8 mouse cellular contexts compared by ENCODE assay signal in the genomic region with DNA sequence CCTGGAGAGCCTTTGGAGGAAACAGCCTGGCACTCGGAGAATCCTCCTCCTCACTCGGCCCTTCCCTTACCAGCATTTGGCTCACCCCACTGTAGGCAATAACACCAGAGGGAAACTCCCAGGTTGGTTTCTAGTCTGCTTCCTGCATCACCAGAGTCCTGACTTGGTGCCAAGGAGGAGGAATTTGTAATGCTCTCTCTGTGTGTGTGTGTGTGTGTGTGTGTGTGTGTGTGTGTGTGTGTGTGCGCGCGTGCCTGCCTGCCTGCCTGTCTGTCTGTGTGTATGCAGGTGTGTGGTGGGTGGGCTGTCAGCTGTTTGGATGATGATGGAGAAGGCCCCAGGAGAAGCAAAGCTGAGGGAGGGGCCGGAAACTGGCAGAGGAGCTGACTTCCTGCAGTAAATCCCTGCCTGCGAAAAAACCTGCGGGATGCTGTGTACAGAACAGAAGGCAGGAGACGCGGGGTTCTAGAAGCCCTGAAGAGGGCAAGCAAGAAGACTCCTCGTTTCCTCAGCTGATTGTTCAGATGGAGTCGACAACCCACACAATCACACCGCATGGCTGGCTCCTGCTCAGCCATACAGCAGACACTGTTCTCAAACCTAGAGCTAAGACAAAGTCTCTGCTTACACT.
DNase-seq lines count a peak whose midpoint lies in the region; ATAC-seq and TF ChIP-seq lines count a peak whose summit lies in the region.

No protein-coding gene starts in this region.

- no peaks in the 10 kb centered on the region for H3K27me3 ChIP-seq in lung, embryonic 14.5 days (ENCODE audit: insufficient read depth, low read length)
- no peaks in the 10 kb centered on the region for H3K27me3 ChIP-seq in midbrain, embryonic 15.5 days (replicated peaks)

- 47% methylated on average over 13 of the region's 13 CpGs for WGBS in lung, embryonic 14.5 days
- WGBS in midbrain, embryonic 15.5 days = 59% methylated on average over 13 of the region's 13 CpGs

- ATAC-seq in lung, embryonic 14.5 days (ENCODE audit: insufficient read depth) = no peak
- no peak for ATAC-seq in midbrain, embryonic 15.5 days (replicated peaks)
- ATAC-seq in megakaryocyte-erythroid progenitor cell, adult 5-6 weeks (replicated peaks; ENCODE audit: low FRiP score, low TSS enrichment, poor library complexity, severe bottlenecking) = no peak

- H3K9ac ChIP-seq in lung, embryonic 14.5 days = no peak overlapping the region
- H3K9ac ChIP-seq in midbrain, embryonic 15.5 days = no peak overlapping the region

- H3K4me2 ChIP-seq in lung, embryonic 14.5 days = no peak overlapping the region
- H3K4me2 ChIP-seq in midbrain, embryonic 15.5 days = no peak overlapping the region

- no peak for TF ChIP-seq CTCF in lung, embryonic 14.5 days (IDR thresholded peaks at IDR 0.05; ENCODE audit: low read depth)

- no peaks in the 10 kb centered on the region for H3K4me1 ChIP-seq in lung, embryonic 14.5 days (ENCODE audit: insufficient read depth)
- H3K4me1 ChIP-seq in midbrain, embryonic 15.5 days = no peaks in the 10 kb centered on the region; the same call in 1 of the 2 replicates

- DNase-seq in lung, embryonic 14.5 days = peak; percentile 47
- DNase-seq in lung, postnatal 25 days (ENCODE audit: low spot score) = no peak
- DNase-seq in cerebellum, adult 9-10 months = peak; percentile 87
- peak; percentile 27 to 33 for DNase-seq in kidney, postnatal 36 days
- DNase-seq in testis, postnatal 14 days (ENCODE audit: low spot score) = no peak
- DNase-seq in embryo, embryonic 10.5 days (ENCODE audit: low spot score) = no peak

- no peaks in the 10 kb centered on the region for H3K36me3 ChIP-seq in lung, embryonic 14.5 days (ENCODE audit: insufficient read depth)
- no peaks in the 10 kb centered on the region for H3K36me3 ChIP-seq in midbrain, embryonic 15.5 days (replicated peaks)

- H3K27ac ChIP-seq in lung, embryonic 14.5 days (ENCODE audit: low read depth) = no peak overlapping the region
- 0 out of 2 replicates have a peak overlapping the region, but pooled peaks have one; percentile 27 for H3K27ac ChIP-seq in midbrain, embryonic 15.5 days

- H3K9me3 ChIP-seq in lung, embryonic 14.5 days (ENCODE audit: low read depth, low read length) = no peaks in the 10 kb centered on the region
- no peaks in the 10 kb centered on the region for H3K9me3 ChIP-seq in midbrain, embryonic 15.5 days

- no peak overlapping the region for H3K4me3 ChIP-seq in lung, embryonic 14.5 days (ENCODE audit: low read depth, low read length)
- no peak overlapping the region for H3K4me3 ChIP-seq in midbrain, embryonic 15.5 days

Comparison
In these comparisons a context has a peak if more than half of its experiments do, and no peak if none do; other contexts are left out.
1. DNase-seq: peak in lung, embryonic 14.5 days (single experiment), cerebellum, adult 9-10 months (single experiment) and kidney, postnatal 36 days (2 of 2); none in lung, postnatal 25 days (single experiment), testis, postnatal 14 days (single experiment) and embryo, embryonic 10.5 days (single experiment).